In genomic region chr5:110936606-110937005, GRCm38 (mm10) we compare ENCODE assay signal across 26 mouse cellular contexts. TPM values are rescaled to one million over a fixed set of nuclear protein-coding genes. Genes with fewer than 3 reads are reported as not detected.
DNase-seq lines count a peak whose midpoint lies in the region; ATAC-seq and TF ChIP-seq lines count a peak whose summit lies in the region.
"Had no signal": no experiment of that assay in that cellular context is flagged by ENCODE, and none has a peak within 500 bp of the region (broad histone marks: within the 10 kb centered on the region; RNA-seq: fewer than 3 reads in every experiment).

No protein-coding gene starts in this region.

- peaks cover 14% of the 10 kb centered on the region for H3K9me3 ChIP-seq in megakaryocyte, embryonic 14.5 days
- no peaks in the 10 kb centered on the region for H3K9me3 ChIP-seq in liver, postnatal 0 days (ENCODE audit: low read length)
- H3K9me3 ChIP-seq: forebrain, embryonic 15.5 days had no signal

- peak; percentile 40 for DNase-seq in adrenal gland, postnatal 14 days
- DNase-seq in adrenal gland, adult 8-10 months, result no peak
- peak; percentile 25 for DNase-seq in liver, postnatal 0 days
- no peak for DNase-seq in left cerebral cortex, adult 2 months (ENCODE audit: extremely low spot score in 1 of 2, low spot score in 2 of 2)
- DNase-seq: adrenal gland, postnatal 25 days; cerebellum, adult 18-20 months; cerebellum, postnatal 14 days; gastrocnemius, adult 2 months; gastrocnemius, postnatal 36 days; heart, adult 18-20 months; heart, postnatal 36 days; kidney, adult 9 months; kidney, postnatal 10 days; layer of hippocampus, adult 9-11 months; lung, postnatal 36 days; midbrain, embryonic 14.5 days; right cerebral cortex, adult 18-20 months had no signal

- intact Hi-C loops in left cerebral cortex, adult 2 months (cut with DNase I), result no loop called here

- no peak overlapping the region for H3K9ac ChIP-seq in liver, postnatal 0 days (replicated peaks)
- H3K9ac ChIP-seq: forebrain, embryonic 15.5 days; hindbrain, embryonic 14.5 days; neural tube, embryonic 15.5 days had no signal

- no peak for ATAC-seq in megakaryocyte, adult 5-6 weeks (ENCODE audit: poor library complexity, severe bottlenecking)
- ATAC-seq in liver, postnatal 0 days, result peak; percentile 78
- ATAC-seq: activated CD4-positive, CD25-positive, alpha-beta regulatory T cell, adult 4 months; forebrain, embryonic 15.5 days; intestine, postnatal 0 days had no signal

- peak; percentile 32; the same call in 1 of the 2 replicates for TF ChIP-seq CTCF in liver, postnatal 0 days (IDR thresholded peaks at IDR 0.05; ENCODE audit: low read depth)
- no peak for TF ChIP-seq CTCF in left cerebral cortex, adult 2 months (IDR thresholded peaks at IDR 0.05)

- H3K27me3 ChIP-seq in megakaryocyte, embryonic 14.5 days (replicated peaks), result peaks cover 11% of the 10 kb centered on the region
- no peaks in the 10 kb centered on the region for H3K27me3 ChIP-seq in liver, postnatal 0 days (ENCODE audit: insufficient read depth, low read length)
- H3K27me3 ChIP-seq: forebrain, embryonic 15.5 days; neural tube, embryonic 15.5 days had no signal

- peak overlapping the region; percentile 79 for H3K27ac ChIP-seq in brown adipose tissue, adult 24 weeks (replicated peaks; ENCODE audit: low read depth, low read length)
- no peak overlapping the region for H3K27ac ChIP-seq in liver, postnatal 0 days (ENCODE audit: low read depth)
- H3K27ac ChIP-seq in left cerebral cortex, adult 2 months, result no peak overlapping the region
- H3K27ac ChIP-seq: forebrain, embryonic 15.5 days; gastrocnemius, adult 2 months; hindbrain, embryonic 14.5 days; neural tube, embryonic 15.5 days had no signal

- no peak for TF ChIP-seq EP300 in liver, postnatal 0 days (IDR thresholded peaks at IDR 0.05; ENCODE audit: low read depth)

- 61% methylated on average over 5 of the region's 5 CpGs for WGBS in liver, postnatal 0 days (ENCODE audit: insufficient replicate concordance)

- H3K36me3 ChIP-seq in megakaryocyte, embryonic 14.5 days (replicated peaks; ENCODE audit: low read length), result no peaks in the 10 kb centered on the region
- H3K36me3 ChIP-seq in liver, postnatal 0 days (replicated peaks; ENCODE audit: insufficient read depth, low read length), result no peaks in the 10 kb centered on the region
- H3K36me3 ChIP-seq: forebrain, embryonic 15.5 days; neural tube, embryonic 15.5 days had no signal

- H3K4me2 ChIP-seq in liver, postnatal 0 days (ENCODE audit: low read depth, low read length), result no peak overlapping the region
- H3K4me2 ChIP-seq: forebrain, embryonic 15.5 days; heart, embryonic 11.5 days; hindbrain, embryonic 14.5 days; neural tube, embryonic 15.5 days had no signal

- peaks cover 14% of the 10 kb centered on the region; the same call in 1 of the 2 replicates for H3K4me1 ChIP-seq in megakaryocyte, embryonic 14.5 days
- H3K4me1 ChIP-seq in brown adipose tissue, adult 24 weeks (ENCODE audit: control insufficient read depth, insufficient read depth, insufficient read length, low read length), result peaks cover 6% of the 10 kb centered on the region
- H3K4me1 ChIP-seq in liver, postnatal 0 days (ENCODE audit: insufficient read depth), result no peaks in the 10 kb centered on the region

- peak overlapping the region; percentile 48 for H3K4me3 ChIP-seq in megakaryocyte, embryonic 14.5 days (replicated peaks)
- H3K4me3 ChIP-seq in brown adipose tissue, adult 24 weeks (ENCODE audit: insufficient read depth, low read depth, low read length), result no peak overlapping the region
- H3K4me3 ChIP-seq in liver, postnatal 0 days (ENCODE audit: low read depth, low read length), result no peak overlapping the region
- no peak overlapping the region for H3K4me3 ChIP-seq in left cerebral cortex, adult 2 months
- H3K4me3 ChIP-seq: forebrain, embryonic 15.5 days; gastrocnemius, adult 2 months; neural tube, embryonic 15.5 days had no signal

RNA-seq across cellular contexts. Expression of gene Ttc28, which starts 57.0 kb away (rescaled TPM):
- 25.5 and 32.5 TPM in 2 replicates for total RNA-seq in adrenal gland, postnatal 14 days (2021)
- total RNA-seq in adrenal gland, adult 8-10 months (2022), result 10 to 100 TPM; 21.2 to 36.3 (median 29.8) TPM
- 6.7 TPM in 2 replicates for polyA plus RNA-seq in megakaryocyte, embryonic 14.5 days (2012; ENCODE audit: insufficient read depth, low replicate concordance)
- 0.89 TPM in 2 replicates for total RNA-seq in megakaryocyte, adult 5-6 weeks (2015)
- 0.29 and 7.4 TPM in 2 replicates for total RNA-seq in megakaryocyte, adult 5-6 weeks (2017)
- polyA plus RNA-seq in brown adipose tissue, adult 24 weeks (2012; ENCODE audit: insufficient read depth, insufficient read length, missing spikeins), result 12.4 and 16.3 TPM in 2 replicates
- 0.62 and 0.73 TPM in 2 replicates for polyA plus RNA-seq in liver, postnatal 0 days (2015; fragmentation: Nextera tagmentation; extraction: Ambion mirVana)
- 10 to 100 TPM; 12.0 to 12.8 TPM for total RNA-seq in left cerebral cortex, adult 2 months (2021)

Comparison
In these comparisons a context has a peak if more than half of its experiments do, and no peak if none do; other contexts are left out.
1. DNase-seq: peak in adrenal gland, postnatal 14 days (single experiment) and liver, postnatal 0 days (single experiment); none in adrenal gland, adult 8-10 months (single experiment) and left cerebral cortex, adult 2 months (0 of 2).